Mouse (Mus musculus): ENCODE data around the gene Pax9.

Pax9 gene

GRCm38 (mm10) chr12:56697011-56697740 lies 5.6 kb downstream of the Pax9 start:
- no peak for DNase-seq (ENCODE audit: low spot score in 2 of 2)

DNA sequence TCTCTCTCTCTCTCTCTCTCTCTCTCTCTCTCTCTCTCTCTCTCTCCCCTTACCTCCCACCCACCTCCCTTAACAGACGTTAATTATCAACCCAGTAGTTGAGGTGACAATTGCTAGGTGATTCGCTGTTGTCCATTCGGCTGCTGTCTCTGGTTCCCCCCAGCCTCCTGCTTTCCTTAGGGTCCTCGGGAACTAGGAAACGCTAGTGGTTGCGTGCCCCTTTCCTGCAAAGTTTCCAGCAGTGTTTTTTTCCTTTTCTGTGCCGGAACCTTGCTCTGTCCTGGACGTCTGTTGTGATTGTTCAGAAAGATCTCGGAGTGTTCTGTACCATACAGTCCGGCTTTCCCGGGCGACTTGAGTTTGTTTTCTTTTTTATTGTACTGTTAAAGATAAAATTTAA lies 6.2 kb downstream of the Pax9 start:
- DNase-seq (ENCODE audit: low spot score in 2 of 2): no peak

DNA sequence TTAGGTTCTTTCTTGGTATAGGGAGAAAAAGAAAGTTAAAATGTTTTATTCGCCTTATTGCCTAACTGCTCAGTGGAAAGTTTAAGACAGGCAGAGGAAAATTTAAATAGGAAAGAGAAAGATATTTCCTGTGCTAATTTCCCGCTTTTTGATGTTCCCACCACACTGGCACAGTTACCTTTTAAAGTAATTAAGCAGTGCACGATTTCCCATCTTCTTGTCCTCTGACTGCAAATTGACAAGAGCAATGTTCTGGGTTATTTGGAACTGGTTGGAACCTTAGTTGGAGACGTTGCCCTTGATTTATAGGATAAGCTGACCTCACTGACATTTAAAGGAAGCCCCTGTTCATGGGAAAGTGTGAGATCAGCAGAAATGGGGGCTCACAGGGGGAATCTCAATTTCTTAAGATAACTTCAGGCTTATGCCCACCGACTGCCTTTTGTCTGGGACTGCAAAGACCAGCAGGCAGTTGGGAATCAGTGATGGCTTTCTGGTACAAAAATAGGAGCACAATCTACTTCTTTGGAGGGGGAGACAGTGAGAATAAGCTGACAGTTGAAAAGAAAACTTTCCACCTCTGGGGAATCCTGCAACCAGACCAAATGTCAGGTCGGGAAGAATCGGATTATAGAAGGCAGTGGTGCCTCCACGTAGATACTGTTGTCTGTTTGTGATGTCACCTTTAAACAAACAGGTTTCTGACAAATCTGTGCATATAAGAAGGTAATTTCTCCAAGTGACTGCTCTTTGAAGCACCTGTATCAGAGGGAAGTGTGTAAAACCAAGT lies 6.8 kb downstream of the Pax9 start:
- no peak for DNase-seq (ENCODE audit: low spot score in 2 of 2)

DNA sequence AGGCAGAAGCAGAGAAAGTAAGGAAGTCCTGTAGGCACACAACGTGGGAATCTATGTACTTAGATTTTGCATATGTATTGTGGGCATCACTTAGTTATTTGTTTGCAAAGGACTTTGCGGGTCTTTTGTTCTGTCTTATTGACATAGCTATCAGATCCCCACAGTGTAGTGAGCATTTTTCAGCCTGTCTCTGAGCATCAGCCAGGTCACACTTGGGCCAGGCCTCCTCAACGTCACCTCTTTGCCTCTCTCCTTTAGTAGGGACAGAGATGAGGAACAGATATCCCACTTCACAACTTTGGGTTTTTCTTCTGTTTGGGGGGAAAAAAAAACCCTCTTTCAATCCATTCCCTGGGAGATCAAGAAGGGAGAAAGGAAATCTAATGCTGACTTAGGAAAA lies 7.8 kb downstream of the Pax9 start:
- no peak for DNase-seq (ENCODE audit: low spot score in 2 of 2)

DNA sequence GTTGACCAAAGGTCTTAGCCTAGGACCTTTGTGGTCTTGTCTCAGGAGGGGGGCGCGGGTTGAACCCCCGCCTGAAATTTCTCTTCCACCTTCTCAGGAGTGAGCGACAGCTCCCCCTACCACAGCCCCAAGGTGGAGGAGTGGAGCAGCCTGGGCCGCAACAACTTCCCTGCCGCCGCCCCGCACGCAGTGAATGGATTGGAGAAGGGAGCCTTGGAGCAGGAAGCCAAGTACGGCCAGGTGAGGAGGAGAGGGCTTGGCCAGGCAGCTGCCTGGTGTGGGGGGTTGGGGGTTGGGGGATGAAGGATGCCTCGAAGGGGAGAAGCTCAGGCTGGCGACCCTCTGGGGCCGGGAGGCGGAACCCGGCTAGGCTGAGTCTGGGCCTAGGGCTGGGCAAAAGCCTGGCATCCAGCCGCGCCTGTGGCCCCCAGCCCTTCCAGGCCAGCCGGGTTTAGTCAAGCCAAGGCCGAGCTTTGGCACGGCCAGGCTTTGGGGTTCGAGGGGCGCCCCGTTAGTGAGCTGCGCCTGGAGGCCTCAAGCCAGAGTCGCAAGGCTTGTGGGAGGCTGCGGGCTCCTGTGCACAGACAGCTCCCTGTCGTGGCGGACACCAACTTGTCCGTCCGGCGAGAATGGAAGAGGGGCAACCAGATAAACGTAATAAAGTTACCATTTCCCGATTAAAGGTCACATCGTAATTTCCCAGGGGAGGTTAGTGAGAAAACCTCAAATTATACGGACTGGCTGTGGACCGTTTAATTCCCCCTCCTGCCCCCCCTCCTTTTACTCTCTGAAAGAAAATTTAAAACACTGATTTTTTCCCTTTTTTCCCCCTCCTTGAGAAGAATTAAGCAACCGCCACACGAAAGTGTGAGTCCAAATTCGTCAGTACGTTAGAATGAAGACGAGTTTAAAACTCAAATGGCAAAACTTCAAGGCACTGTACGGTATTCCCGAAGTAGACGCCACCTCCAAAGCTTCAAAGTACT lies 8.6 kb downstream of the Pax9 start:
- DNase-seq (ENCODE audit: low spot score in 2 of 2): no peak

GRCm38 (mm10) chr12:56701004-56701403 lies 9.4 kb downstream of the Pax9 start:
- no peak for DNase-seq (ENCODE audit: low spot score in 2 of 2)

DNA sequence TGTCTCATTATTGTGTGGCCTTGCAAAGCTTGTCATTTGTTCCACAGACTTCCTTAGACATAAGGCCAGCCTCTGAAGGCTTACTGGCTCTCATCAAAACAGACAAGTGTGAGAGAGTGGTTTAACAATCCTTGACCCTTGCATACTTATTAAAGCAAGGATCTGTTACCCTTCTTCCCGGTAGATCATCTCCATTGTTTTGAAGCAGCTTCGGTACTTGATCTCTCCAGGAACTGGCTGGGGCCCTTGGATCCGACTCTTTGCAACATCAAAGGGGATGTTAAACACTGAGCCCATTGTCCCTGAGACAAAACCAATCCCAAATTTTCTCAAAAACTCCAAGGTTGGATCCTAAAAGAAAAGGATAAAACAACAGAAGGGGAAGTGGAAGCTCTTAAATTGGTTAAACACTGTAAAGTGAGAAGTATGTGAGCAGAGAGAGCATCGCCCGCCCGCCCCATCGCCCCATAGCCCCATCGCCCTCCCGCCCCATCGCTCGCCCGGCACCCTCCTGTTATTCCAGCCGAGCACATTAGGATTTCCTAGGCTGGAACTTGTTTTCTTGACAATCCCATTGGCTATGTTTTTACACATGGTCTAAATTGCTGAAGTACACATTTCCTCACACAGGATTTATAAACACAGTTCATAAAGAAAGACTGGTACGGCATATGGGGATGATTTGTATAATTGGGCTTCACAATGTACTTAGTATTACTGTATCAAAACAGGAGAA lies 26.6 kb downstream of the Pax9 start:
- no peak for DNase-seq (ENCODE audit: low spot score in 2 of 2)

DNA sequence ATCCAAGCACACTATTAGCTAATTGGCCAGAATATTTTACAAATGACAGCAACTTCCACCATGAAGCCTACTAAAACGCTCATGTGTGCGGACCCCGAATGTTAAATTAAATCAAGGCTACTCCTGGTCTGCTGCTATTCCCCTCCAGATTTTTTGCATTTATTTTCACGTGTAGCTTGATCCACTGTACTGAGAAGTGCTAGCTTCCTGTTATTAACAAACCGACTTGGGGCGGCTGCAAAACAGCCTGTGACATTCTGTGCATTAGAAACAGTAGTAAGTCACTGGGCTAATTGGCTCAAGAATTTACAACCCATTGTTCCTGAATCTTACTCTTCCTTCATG lies 27.1 kb downstream of the Pax9 start:
- no peak for DNase-seq (ENCODE audit: low spot score in 2 of 2)

DNA sequence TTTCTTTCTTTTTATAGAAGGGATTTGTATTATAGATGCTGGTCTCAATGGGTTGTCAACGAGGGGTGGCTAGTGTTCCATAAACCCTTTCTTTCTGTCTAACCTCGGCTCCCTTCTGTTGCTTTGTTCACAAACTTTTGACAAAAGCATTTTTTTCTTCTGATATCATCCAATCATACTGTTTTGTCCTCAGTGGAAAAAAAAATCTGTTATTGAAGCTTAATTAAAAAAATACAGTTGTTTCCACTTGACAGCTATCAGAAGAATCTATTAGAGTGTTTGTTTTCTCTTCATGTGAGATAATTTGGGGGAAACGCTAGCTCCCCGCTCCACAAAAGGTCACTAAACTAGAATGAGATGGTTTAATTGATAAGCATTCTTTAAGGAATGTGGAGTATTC lies 36.1 kb downstream of the Pax9 start:
- DNase-seq (ENCODE audit: low spot score in 2 of 2): no peak

GRCm38 (mm10) chr12:56737104-56737503 lies 45.5 kb downstream of the Pax9 start:
- no peak for DNase-seq (ENCODE audit: low spot score in 2 of 2)
